Mouse (Mus musculus) megakaryocyte, embryonic 14.5 days (primary cell): Measurements from ENCODE around the gene Ythdf2.

Experiments used
- FLI1 ChIP-seq: IDR thresholded peaks from 2 replicates; pipeline ENCODE4 v1.6.1; 2012; ENCODE audit warnings: low read length, inconsistent platforms, mixed read lengths
- GATA1 ChIP-seq: IDR thresholded peaks from 3 replicates; pipeline ENCODE4 v1.6.1; 2012; ENCODE audit warnings: mixed read lengths, low read length, inconsistent platforms, borderline replicate concordance

GRCm38 (mm10) chr4:132146201-132146600 lies 65.9 kb downstream of the Ythdf2 start:
- TF ChIP-seq GATA1 (no peak), FLI1 (no peak)
